ENCODE assay signal across 10 mouse cellular contexts in genomic region chr4:62625451-62626061, GRCm38 (mm10).
DNase-seq lines count a peak whose midpoint lies in the region; ATAC-seq and TF ChIP-seq lines count a peak whose summit lies in the region.
"Had no signal": no experiment of that assay in that cellular context is flagged by ENCODE, and none has a peak within 500 bp of the region (broad histone marks: within the 10 kb centered on the region; RNA-seq: fewer than 3 reads in every experiment).

No protein-coding gene starts in this region.

- no peaks in the 10 kb centered on the region for H3K9me3 ChIP-seq in liver, postnatal 0 days (ENCODE audit: low read length)
- H3K9me3 ChIP-seq in liver, embryonic 11.5 days (ENCODE audit: control insufficient read depth, low read length): no peaks in the 10 kb centered on the region
- no peaks in the 10 kb centered on the region for H3K9me3 ChIP-seq in forebrain, embryonic 11.5 days (ENCODE audit: control insufficient read depth, low read length)
- no peaks in the 10 kb centered on the region for H3K9me3 ChIP-seq in hindbrain, embryonic 14.5 days (ENCODE audit: control insufficient read depth, low read length)
- no peaks in the 10 kb centered on the region for H3K9me3 ChIP-seq in neural tube, embryonic 15.5 days (replicated peaks)
- H3K9me3 ChIP-seq: intestine, embryonic 15.5 days had no signal

- H3K4me2 ChIP-seq in liver, postnatal 0 days (ENCODE audit: low read depth, low read length): no peak overlapping the region
- no peak overlapping the region for H3K4me2 ChIP-seq in liver, embryonic 11.5 days
- no peak overlapping the region for H3K4me2 ChIP-seq in forebrain, embryonic 11.5 days (ENCODE audit: low read depth, low read length, severe bottlenecking)
- H3K4me2 ChIP-seq in hindbrain, embryonic 14.5 days (replicated peaks): no peak overlapping the region
- H3K4me2 ChIP-seq in neural tube, embryonic 15.5 days: peak overlapping the region; percentile 9; the same call in 1 of the 2 replicates
- H3K4me2 ChIP-seq: intestine, embryonic 15.5 days had no signal

- H3K4me3 ChIP-seq in liver, postnatal 0 days (ENCODE audit: low read depth, low read length): no peak overlapping the region
- no peak overlapping the region for H3K4me3 ChIP-seq in liver, embryonic 11.5 days (ENCODE audit: low read depth, low read length)
- no peak overlapping the region for H3K4me3 ChIP-seq in forebrain, embryonic 11.5 days (ENCODE audit: low read depth, low read length)
- no peak overlapping the region for H3K4me3 ChIP-seq in hindbrain, embryonic 14.5 days (replicated peaks; ENCODE audit: low read length)
- H3K4me3 ChIP-seq in neural tube, embryonic 15.5 days (replicated peaks): no peak overlapping the region
- H3K4me3 ChIP-seq: intestine, embryonic 15.5 days had no signal

- ATAC-seq in liver, postnatal 0 days: no peak
- no peak for ATAC-seq in liver, embryonic 11.5 days (replicated peaks; ENCODE audit: low FRiP score)
- no peak for ATAC-seq in forebrain, embryonic 11.5 days (replicated peaks; ENCODE audit: low FRiP score)
- ATAC-seq in hindbrain, embryonic 14.5 days (ENCODE audit: low FRiP score): no peak
- no peak for ATAC-seq in neural tube, embryonic 15.5 days (ENCODE audit: low FRiP score)
- ATAC-seq: intestine, embryonic 15.5 days had no signal

- DNase-seq in liver, postnatal 0 days: no peak
- no peak for DNase-seq in liver, embryonic 11.5 days (ENCODE audit: low spot score)
- DNase-seq in forebrain, embryonic 11.5 days (ENCODE audit: low spot score): no peak
- no peak for DNase-seq in hindbrain, embryonic 14.5 days (ENCODE audit: low spot score)
- DNase-seq in kidney, adult 8-10 months: no peak
- no peak for DNase-seq in natural killer cell, adult 2 months (ENCODE audit: low spot score in 2 of 2)
- DNase-seq: cerebellum, adult 8-10 months; lung, postnatal 36 days had no signal

- H3K36me3 ChIP-seq in liver, postnatal 0 days (replicated peaks; ENCODE audit: insufficient read depth, low read length): no peaks in the 10 kb centered on the region
- H3K36me3 ChIP-seq in liver, embryonic 11.5 days (ENCODE audit: control insufficient read depth, insufficient read depth, low read length): no peaks in the 10 kb centered on the region
- H3K36me3 ChIP-seq in forebrain, embryonic 11.5 days (ENCODE audit: control insufficient read depth, insufficient read depth, low read length): no peaks in the 10 kb centered on the region
- H3K36me3 ChIP-seq in hindbrain, embryonic 14.5 days (replicated peaks; ENCODE audit: control insufficient read depth, insufficient read depth): no peaks in the 10 kb centered on the region
- H3K36me3 ChIP-seq in neural tube, embryonic 15.5 days: no peaks in the 10 kb centered on the region
- H3K36me3 ChIP-seq: intestine, embryonic 15.5 days had no signal

- H3K27ac ChIP-seq in liver, postnatal 0 days (ENCODE audit: low read depth): no peak overlapping the region
- no peak overlapping the region for H3K27ac ChIP-seq in liver, embryonic 11.5 days (ENCODE audit: low read depth, low read length)
- peak overlapping the region; percentile 71; the same call in 1 of the 2 replicates for H3K27ac ChIP-seq in forebrain, embryonic 11.5 days (ENCODE audit: low read depth, low read length)
- H3K27ac ChIP-seq in hindbrain, embryonic 14.5 days: peak overlapping the region; percentile 54
- no peak overlapping the region; the same call in 1 of the 2 replicates for H3K27ac ChIP-seq in neural tube, embryonic 15.5 days (replicated peaks)
- H3K27ac ChIP-seq: intestine, embryonic 15.5 days had no signal

- no peak for TF ChIP-seq EP300 in liver, postnatal 0 days (IDR thresholded peaks at IDR 0.05; ENCODE audit: low read depth)

- no peak overlapping the region for H3K9ac ChIP-seq in liver, postnatal 0 days (replicated peaks)
- H3K9ac ChIP-seq in liver, embryonic 11.5 days (ENCODE audit: low read depth, low read length): no peak overlapping the region
- H3K9ac ChIP-seq in forebrain, embryonic 11.5 days (ENCODE audit: low read length): no peak overlapping the region
- H3K9ac ChIP-seq in hindbrain, embryonic 14.5 days: 0 out of 2 replicates have a peak overlapping the region, but pooled peaks have one; percentile 17
- H3K9ac ChIP-seq in neural tube, embryonic 15.5 days (replicated peaks): no peak overlapping the region
- H3K9ac ChIP-seq: intestine, embryonic 15.5 days had no signal

- WGBS in liver, postnatal 0 days (ENCODE audit: insufficient replicate concordance): 78% methylated on average over 19 of the region's 19 CpGs
- WGBS in liver, embryonic 11.5 days: 83% methylated on average over 19 of the region's 19 CpGs
- WGBS in forebrain, embryonic 11.5 days: 75% methylated on average over 19 of the region's 19 CpGs
- WGBS in hindbrain, embryonic 14.5 days: 72% methylated on average over 19 of the region's 19 CpGs
- 77% methylated on average over 19 of the region's 19 CpGs for WGBS in neural tube, embryonic 15.5 days

- no peaks in the 10 kb centered on the region for H3K27me3 ChIP-seq in liver, postnatal 0 days (ENCODE audit: insufficient read depth, low read length)
- H3K27me3 ChIP-seq in liver, embryonic 11.5 days (replicated peaks; ENCODE audit: control insufficient read depth, insufficient read depth, low read length): no peaks in the 10 kb centered on the region
- H3K27me3 ChIP-seq in forebrain, embryonic 11.5 days (ENCODE audit: control insufficient read depth, insufficient read depth, low read length): no peaks in the 10 kb centered on the region
- H3K27me3 ChIP-seq in hindbrain, embryonic 14.5 days (ENCODE audit: control insufficient read depth, insufficient read depth, low read length): no peaks in the 10 kb centered on the region
- no peaks in the 10 kb centered on the region for H3K27me3 ChIP-seq in neural tube, embryonic 15.5 days (replicated peaks)
- H3K27me3 ChIP-seq: intestine, embryonic 15.5 days had no signal

- 0 out of 2 replicates have a peak, but pooled peaks cover 3% of the 10 kb centered on the region for H3K4me1 ChIP-seq in liver, postnatal 0 days (ENCODE audit: insufficient read depth)
- peaks cover 22% of the 10 kb centered on the region for H3K4me1 ChIP-seq in liver, embryonic 11.5 days (replicated peaks; ENCODE audit: control insufficient read depth, insufficient read depth, low read length)
- peaks cover 10% of the 10 kb centered on the region for H3K4me1 ChIP-seq in forebrain, embryonic 11.5 days (replicated peaks; ENCODE audit: control insufficient read depth, insufficient read depth, low read length)
- peaks cover 23% of the 10 kb centered on the region for H3K4me1 ChIP-seq in hindbrain, embryonic 14.5 days (replicated peaks; ENCODE audit: control insufficient read depth, insufficient read depth, low read length)
- H3K4me1 ChIP-seq in neural tube, embryonic 15.5 days: peaks cover 44% of the 10 kb centered on the region

- 0 out of 2 replicates have a peak, but pooled peaks have one; percentile 4 for TF ChIP-seq CTCF in liver, postnatal 0 days (IDR thresholded peaks at IDR 0.05; ENCODE audit: low read depth)

Comparison
In these comparisons a context has a peak if more than half of its experiments do, and no peak if none do; other contexts are left out.
1. H3K27ac ChIP-seq: peak in forebrain, embryonic 11.5 days (single experiment) and hindbrain, embryonic 14.5 days (single experiment); none in liver, postnatal 0 days (single experiment), liver, embryonic 11.5 days (single experiment) and neural tube, embryonic 15.5 days (single experiment).